Mouse (Mus musculus): Measurements from ENCODE around the gene Tagln3.

GRCm38 (mm10) chr16:45668178-45668577 is 56.2 kb downstream of the Tagln3 start:
- TF ChIP-seq CTCF (IDR thresholded peaks at IDR 0.05 in 2 of 3, conservative IDR thresholded peaks at IDR 0.05 in 1 of 3; ENCODE audit: control insufficient read depth in 1 of 3, insufficient read depth in 1 of 3, low read depth in 2 of 3, low read length in 3 of 3, poor library complexity in 1 of 3, severe bottlenecking in 1 of 3) (no peak), CHD1 (IDR thresholded peaks at IDR 0.05; ENCODE audit: low read depth, low read length) (no peak), ZKSCAN1 (IDR thresholded peaks at IDR 0.05; ENCODE audit: low read depth, low read length) (no peak), NRF1 (IDR thresholded peaks at IDR 0.05; ENCODE audit: insufficient read depth, low read depth, low read length, poor library complexity, severe bottlenecking) (no peak), POLR2A (IDR thresholded peaks at IDR 0.05; ENCODE audit: control insufficient read depth in 1 of 2, insufficient read depth in 1 of 2, low read depth in 1 of 2, low read length in 2 of 2, poor library complexity in 1 of 2) (no peak), POLR2AphosphoS5 (IDR thresholded peaks at IDR 0.05; ENCODE audit: borderline replicate concordance, low read depth, low read length) (no peak), ETS1 (IDR thresholded peaks at IDR 0.05; ENCODE audit: low read depth, low read length) (peak; percentile 37; the same call in 1 of the 2 replicates)
